Comparison of ENCODE assay signal across 21 mouse cellular contexts in the genomic region with DNA sequence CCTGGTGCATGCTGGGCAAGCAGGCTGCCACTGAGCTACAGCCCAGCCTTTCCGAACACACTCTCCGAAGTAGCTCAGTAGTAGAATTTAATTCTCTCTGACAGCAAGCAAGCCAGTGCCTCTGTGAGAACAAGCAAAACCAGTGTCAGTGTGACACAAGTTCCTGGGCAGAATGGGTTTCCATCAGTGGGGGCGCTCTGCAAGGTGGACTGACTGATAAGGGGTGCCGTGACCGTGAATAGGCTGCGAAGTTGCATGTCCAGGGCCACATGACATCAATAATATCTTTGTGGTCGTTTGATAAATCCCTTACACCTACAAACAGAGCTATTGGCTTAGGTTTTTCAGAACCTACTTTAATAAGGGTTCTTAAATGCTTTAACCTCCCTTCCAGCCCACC. TPM values are rescaled to one million over a fixed set of nuclear protein-coding genes. Genes with fewer than 3 reads are reported as not detected.
A peak's percentile ranks its signal among the peaks of the same experiment; 100 is the strongest.
DNase-seq lines count a peak whose midpoint lies in the region; ATAC-seq and TF ChIP-seq lines count a peak whose summit lies in the region.
"Had no signal": no experiment of that assay in that cellular context is flagged by ENCODE, and none has a peak within 500 bp of the region (broad histone marks: within the 10 kb centered on the region; RNA-seq: fewer than 3 reads in every experiment).

No protein-coding gene starts in this region.

- H3K27me3 ChIP-seq in erythroblast, embryonic 14.5 days (ENCODE audit: control insufficient read depth), result no peaks in the 10 kb centered on the region
- H3K27me3 ChIP-seq in liver, embryonic 14.5 days (ENCODE audit: control insufficient read depth, insufficient read depth, low read length), result no peaks in the 10 kb centered on the region
- H3K27me3 ChIP-seq: forebrain, embryonic 15.5 days; heart, embryonic 15.5 days; hindbrain, embryonic 13.5 days had no signal

- WGBS in liver, embryonic 14.5 days (ENCODE audit: insufficient replicate concordance), result 43% methylated on average over 7 of the region's 7 CpGs

- no peak overlapping the region for H3K9ac ChIP-seq in liver, embryonic 14.5 days (replicated peaks)
- H3K9ac ChIP-seq: forebrain, embryonic 15.5 days; heart, embryonic 15.5 days; hindbrain, embryonic 13.5 days had no signal

- H3K4me1 ChIP-seq in erythroblast, embryonic 14.5 days (ENCODE audit: control insufficient read depth), result peaks cover 20% of the 10 kb centered on the region
- no peaks in the 10 kb centered on the region; a peak in 1 of 4 replicates for H3K4me1 ChIP-seq in liver, embryonic 14.5 days (replicated peaks; ENCODE audit: control insufficient read depth in 2 of 2, insufficient read depth in 2 of 2, low read length in 1 of 2)
- H3K4me1 ChIP-seq: embryonic facial prominence, embryonic 10.5 days; forebrain, embryonic 15.5 days; hindbrain, embryonic 13.5 days had no signal

- peak; percentile 29 for DNase-seq in c-Kit-positive CD71-positive TER-119-positive erythroid progenitor cells, embryonic 14.5 days (ENCODE audit: low spot score)
- DNase-seq in liver, embryonic 14.5 days (ENCODE audit: low read depth in 3 of 3, low spot score in 3 of 3), result peak in 1 of 3 experiments; percentile 7
- no peak for DNase-seq in cerebellum, adult 11 months
- no peak for DNase-seq in gastrocnemius, postnatal 10 days
- DNase-seq in spleen, adult 12 weeks (ENCODE audit: low spot score), result no peak
- DNase-seq: adrenal gland, adult 8-10 months; adrenal gland, postnatal 36 days; B cell, adult 2 months; cerebellum, adult 18-20 months; cerebellum, postnatal 10 days; heart, adult 2 months; heart, postnatal 14 days had no signal

- H3K9me3 ChIP-seq in erythroblast, embryonic 14.5 days (ENCODE audit: control insufficient read depth, low read length), result no peaks in the 10 kb centered on the region
- H3K9me3 ChIP-seq in liver, embryonic 14.5 days (ENCODE audit: control insufficient read depth, low read length), result no peaks in the 10 kb centered on the region
- H3K9me3 ChIP-seq: embryonic facial prominence, embryonic 10.5 days; forebrain, embryonic 15.5 days; heart, embryonic 15.5 days; hindbrain, embryonic 13.5 days had no signal

- TF ChIP-seq CTCF in liver, embryonic 14.5 days (IDR thresholded peaks at IDR 0.05; ENCODE audit: low read depth), result no peak

- no peaks in the 10 kb centered on the region for H3K36me3 ChIP-seq in erythroblast, embryonic 14.5 days (ENCODE audit: control insufficient read depth)
- H3K36me3 ChIP-seq in liver, embryonic 14.5 days (replicated peaks; ENCODE audit: control insufficient read depth, insufficient read depth, low read depth), result no peaks in the 10 kb centered on the region
- H3K36me3 ChIP-seq: embryonic facial prominence, embryonic 10.5 days; forebrain, embryonic 15.5 days; heart, embryonic 15.5 days; hindbrain, embryonic 13.5 days had no signal

- no peak for TF ChIP-seq EP300 in liver, embryonic 14.5 days (IDR thresholded peaks at IDR 0.05; ENCODE audit: low read depth)

- no peak overlapping the region for H3K27ac ChIP-seq in liver, embryonic 14.5 days
- H3K27ac ChIP-seq: embryonic facial prominence, embryonic 10.5 days; forebrain, embryonic 15.5 days; heart, adult 2 months; heart, embryonic 15.5 days; hindbrain, embryonic 13.5 days; hindbrain, postnatal 0 days had no signal

- no peak overlapping the region for H3K4me2 ChIP-seq in liver, embryonic 14.5 days (ENCODE audit: low read depth)
- H3K4me2 ChIP-seq: forebrain, embryonic 15.5 days; heart, embryonic 11.5 days; heart, embryonic 15.5 days; hindbrain, embryonic 13.5 days had no signal

- ATAC-seq in erythroblast, adult 5-6 weeks (replicated peaks; ENCODE audit: low FRiP score, poor library complexity, severe bottlenecking), result no peak
- ATAC-seq in liver, embryonic 14.5 days (ENCODE audit: insufficient read depth), result peak; percentile 13; the same call in 1 of the 2 replicates
- ATAC-seq: CD4-positive, CD25-positive, alpha-beta regulatory T cell, adult 4 months; forebrain, embryonic 15.5 days; hindbrain, postnatal 0 days had no signal

- peak overlapping the region; percentile 37 for H3K4me3 ChIP-seq in erythroblast, embryonic 14.5 days (replicated peaks)
- H3K4me3 ChIP-seq in liver, embryonic 14.5 days (ENCODE audit: insufficient read depth in 1 of 2, low read depth in 2 of 2, low read length in 2 of 2), result no peak overlapping the region
- H3K4me3 ChIP-seq: embryonic facial prominence, embryonic 10.5 days; forebrain, embryonic 15.5 days; heart, adult 2 months; heart, embryonic 15.5 days; hindbrain, embryonic 13.5 days had no signal

RNA-seq across cellular contexts. Expression of a gene that starts 44.1 kb away (rescaled TPM):
- 0.23 and 0.29 TPM in 2 replicates for polyA plus RNA-seq in erythroblast, embryonic 14.5 days (2012)
- not detected in 2 replicates for total RNA-seq in erythroblast, adult 5-6 weeks (2015; ENCODE audit: low replicate concordance)
- 0.28 and 1.0 TPM in 2 replicates for total RNA-seq in erythroblast, adult 5-6 weeks (2017; ENCODE audit: low replicate concordance)
- 3.5 and 4.3 TPM in 2 replicates for polyA plus RNA-seq in liver, embryonic 14.5 days (2012; rRNA removed)
- polyA plus RNA-seq in liver, embryonic 14.5 days (2014; fragmentation: Nextera tagmentation; extraction: Ambion mirVana), result 6.5 and 7.9 TPM in 2 replicates
- total RNA-seq in gastrocnemius, postnatal 10 days (2021), result 1 to 10 TPM; 3.0 to 4.7 TPM
